Mouse (Mus musculus) yolk sac, embryonic 10.5 days (tissue): Measurements from ENCODE around the gene Amacr.
"Not testable (repeated sequence)": the region's sequence is repeated elsewhere in the genome, so short reads cannot be mapped to it uniquely, and the experiment has no call there.

Experiments
- DNase-seq: peaks from one replicate; pipeline ENCODE4 v3.0.0-alpha.2; 2017; ENCODE audit warnings: low spot score

The Amacr gene

DNA sequence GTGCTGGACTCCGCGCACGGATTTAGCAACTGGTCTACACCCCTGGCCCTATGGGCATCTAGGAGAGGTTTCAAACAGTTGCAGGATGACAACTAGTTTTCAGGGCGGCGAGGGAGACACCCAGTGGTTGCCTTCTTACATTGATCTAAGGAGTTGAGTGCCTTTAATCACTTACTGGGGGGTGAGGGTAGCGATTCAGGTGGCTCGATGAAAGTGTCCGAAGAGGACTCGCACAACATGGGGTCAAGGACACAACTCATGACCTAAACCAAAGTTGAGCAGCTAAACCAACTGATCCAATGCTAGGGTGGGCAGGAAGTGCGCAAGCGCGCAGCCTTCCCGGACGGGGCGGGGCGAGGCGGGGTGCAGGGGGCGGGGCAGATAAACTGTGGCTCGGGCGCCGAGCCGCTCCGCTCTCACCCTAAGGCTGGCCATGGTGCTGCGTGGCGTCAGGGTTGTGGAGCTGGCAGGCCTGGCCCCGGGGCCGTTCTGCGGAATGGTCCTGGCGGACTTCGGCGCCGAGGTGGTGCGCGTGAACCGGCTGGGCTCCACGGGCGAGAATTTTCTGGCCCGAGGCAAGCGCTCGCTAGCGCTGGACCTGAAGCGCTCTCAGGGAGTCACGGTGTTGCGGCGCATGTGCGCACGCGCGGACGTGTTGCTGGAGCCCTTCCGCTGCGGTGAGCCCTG, at the start of gene Amacr:
TSS of gene Amacr (plus strand) at position 380 of the 687 bp plus-strand sequence.
- DNase-seq, result peak; percentile 95

DNA sequence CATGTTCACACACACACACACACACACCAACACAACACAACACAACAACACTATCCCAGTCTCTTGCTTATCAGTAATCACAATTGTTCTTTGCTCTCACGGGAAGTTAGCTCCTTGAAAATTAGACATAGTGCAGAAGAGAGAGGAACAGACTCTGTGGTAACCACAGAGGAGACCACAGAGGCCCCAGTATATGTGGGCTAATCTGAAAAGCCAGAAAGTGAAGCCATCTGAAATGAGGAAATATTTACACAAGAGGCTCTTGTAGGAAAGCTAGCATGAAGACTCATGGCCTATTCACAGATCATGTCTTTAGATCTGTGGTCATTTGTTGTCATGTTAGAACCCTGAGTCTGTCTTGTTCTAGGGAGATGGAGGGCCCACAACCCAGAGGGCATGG, 47.6 kb upstream of the Amacr start:
- no peak for DNase-seq

- no peak for DNase-seq
Measured at GRCm38 (mm10) chr15:10940148-10941108, 41.1 kb upstream of the Amacr start.

- no peak for DNase-seq
Measured at GRCm38 (mm10) chr15:10941901-10942300, 39.7 kb upstream of the Amacr start.

DNA sequence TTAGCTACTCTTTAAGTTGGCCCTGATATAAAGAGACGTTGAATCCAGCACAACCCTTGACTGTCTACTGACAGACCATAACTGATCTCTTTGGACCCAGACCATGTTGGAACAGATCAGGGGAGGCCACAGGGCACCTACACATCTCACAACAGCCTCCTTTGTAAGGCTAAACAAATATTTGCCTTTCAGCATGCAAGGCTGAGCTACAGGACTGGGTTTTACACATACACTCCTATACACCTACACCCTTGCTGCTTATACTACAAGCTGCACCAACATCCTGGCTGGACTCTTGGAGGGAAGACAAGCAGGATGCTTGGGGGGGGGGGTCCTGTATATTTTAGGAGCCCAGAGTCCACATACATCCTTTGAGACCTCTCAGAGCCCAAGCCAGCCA, 33.7 kb upstream of the Amacr start:
- no peak for DNase-seq

- DNase-seq, result peak; percentile 16
Measured at GRCm38 (mm10) chr15:10951951-10952759, 29.4 kb upstream of the Amacr start, which contains the start of gene C1qtnf3. Gene C1qtnf3, plus strand, starts transcription at chr15:10952332.

DNA sequence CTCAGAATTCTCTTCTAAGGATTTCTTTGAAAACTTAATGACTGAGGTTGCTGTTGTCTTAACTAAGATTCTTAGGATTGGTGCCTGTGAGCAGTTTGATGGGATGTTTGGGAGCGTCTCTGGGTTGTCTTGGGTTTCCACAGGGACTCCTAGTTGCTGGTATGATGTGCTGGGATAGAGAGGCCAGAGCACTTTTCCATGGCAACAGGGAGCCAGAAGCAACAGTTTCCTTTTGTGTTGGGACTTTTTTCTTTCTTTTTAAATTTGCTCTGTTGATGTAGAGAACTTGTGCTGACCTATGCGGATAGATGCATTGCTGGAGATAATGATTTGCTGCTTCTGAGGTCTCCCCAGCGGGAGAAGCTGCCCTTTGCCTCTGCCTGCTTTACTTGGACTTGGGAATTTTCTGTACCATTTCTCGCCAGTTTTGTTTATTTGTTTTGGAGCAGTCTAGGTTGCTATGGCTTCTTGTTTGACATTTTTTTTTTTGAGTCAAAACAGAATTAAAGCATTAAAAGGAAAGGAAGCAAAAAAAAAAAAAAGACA, 28.7 kb upstream of the Amacr start:
- DNase-seq, result peak; percentile 57

- DNase-seq, result no peak
Measured at GRCm38 (mm10) chr15:10953465-10953864, 28.1 kb upstream of the Amacr start.

DNA sequence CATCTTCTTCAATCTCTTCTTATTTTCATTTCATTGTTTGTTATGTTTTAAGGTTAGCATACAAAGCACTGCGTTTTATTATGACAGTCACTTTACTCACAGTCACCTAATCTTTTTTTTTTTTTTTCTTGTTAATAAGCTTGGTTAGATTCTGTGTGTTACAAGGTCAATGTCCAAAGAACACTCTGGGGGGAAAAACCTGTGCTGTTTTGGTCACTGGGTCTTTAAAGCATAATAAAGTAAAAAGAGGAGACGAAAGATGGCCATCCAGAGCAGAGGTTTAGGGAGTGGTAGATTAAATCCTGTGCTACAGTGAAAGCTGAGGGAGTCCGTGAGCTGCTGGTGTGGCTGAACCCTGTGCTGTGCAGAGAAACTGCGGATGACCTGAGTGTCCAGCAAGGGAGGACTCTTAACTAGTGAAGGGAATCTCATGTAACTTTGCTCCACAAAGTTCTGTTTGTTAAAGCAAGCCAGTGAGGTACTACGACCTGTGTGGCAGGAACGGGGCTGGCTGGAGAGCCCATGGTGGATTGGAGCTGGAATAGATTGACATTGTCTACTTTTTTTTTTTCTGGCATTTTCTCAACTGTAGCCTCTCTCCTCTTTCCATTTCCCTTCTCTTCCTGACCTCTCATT, 27.1 kb upstream of the Amacr start:
- DNase-seq, result peak; percentile 38

DNA sequence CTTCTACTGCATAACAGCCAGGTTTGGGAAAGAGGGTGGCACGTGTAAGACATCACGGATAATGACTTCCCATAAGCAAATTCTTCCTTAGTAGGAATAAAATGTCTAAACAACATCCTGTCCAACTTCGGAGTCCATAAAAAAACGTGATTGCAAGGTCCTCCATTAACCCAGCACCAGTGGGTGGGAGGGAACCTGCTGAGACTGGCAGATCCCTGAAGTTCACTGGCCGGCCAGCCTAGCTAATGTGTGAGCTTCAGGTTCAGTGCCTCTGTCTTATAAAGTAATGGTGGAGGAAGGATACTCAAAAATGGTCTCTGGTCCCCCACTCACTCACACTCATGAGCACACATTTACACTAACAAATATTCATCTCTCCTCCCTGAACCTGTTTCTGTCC, 26.4 kb upstream of the Amacr start:
- DNase-seq, result peak; percentile 20

- no peak for DNase-seq
Measured at GRCm38 (mm10) chr15:10956706-10957105, 24.9 kb upstream of the Amacr start.

GRCm38 (mm10) chr15:10959277-10960026, 22.1 kb upstream of the Amacr start:
- DNase-seq, result peak; percentile 24

DNA sequence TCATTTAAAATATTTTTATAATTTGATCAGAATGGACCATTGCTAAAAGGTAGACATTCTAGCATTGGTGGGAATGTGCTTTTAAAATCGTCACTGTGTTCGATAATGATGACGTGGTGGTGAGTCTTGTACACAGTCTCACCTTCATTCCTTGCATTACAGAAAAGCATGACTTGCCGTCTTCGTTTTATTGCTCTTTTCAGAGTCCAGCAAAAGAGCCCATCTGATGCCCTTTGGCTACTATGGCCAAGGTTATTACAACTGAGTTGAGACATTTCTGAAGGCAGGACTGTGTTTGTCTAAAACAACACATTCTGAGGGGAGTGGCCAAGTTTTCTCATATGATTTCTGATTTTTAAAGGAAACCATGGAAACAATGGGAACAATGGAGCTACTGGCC, 21.3 kb upstream of the Amacr start:
- DNase-seq, result no peak

- DNase-seq, result no peak
Measured at GRCm38 (mm10) chr15:10962601-10963000, 19.0 kb upstream of the Amacr start.

GRCm38 (mm10) chr15:10969439-10969838, 12.1 kb upstream of the Amacr start:
- no peak for DNase-seq

DNA sequence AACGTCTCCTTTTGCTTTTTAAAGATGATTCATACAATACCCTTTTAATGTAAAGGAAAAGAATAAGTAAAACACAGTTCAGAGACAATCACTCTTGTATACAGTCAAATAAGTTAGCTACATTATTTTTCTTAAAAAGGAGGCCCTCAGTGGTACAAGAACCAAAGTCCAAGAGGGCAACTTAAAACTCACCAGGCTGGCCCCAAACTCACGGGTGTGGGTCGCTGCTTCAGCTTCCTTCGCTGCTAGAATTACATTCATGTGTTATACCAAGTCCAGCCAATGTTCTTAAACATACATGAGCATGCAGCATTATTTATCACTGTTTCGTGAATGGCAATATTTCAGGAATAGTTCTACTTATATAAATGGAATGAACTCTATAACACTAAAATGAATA, 10.8 kb upstream of the Amacr start:
- DNase-seq, result no peak

DNA sequence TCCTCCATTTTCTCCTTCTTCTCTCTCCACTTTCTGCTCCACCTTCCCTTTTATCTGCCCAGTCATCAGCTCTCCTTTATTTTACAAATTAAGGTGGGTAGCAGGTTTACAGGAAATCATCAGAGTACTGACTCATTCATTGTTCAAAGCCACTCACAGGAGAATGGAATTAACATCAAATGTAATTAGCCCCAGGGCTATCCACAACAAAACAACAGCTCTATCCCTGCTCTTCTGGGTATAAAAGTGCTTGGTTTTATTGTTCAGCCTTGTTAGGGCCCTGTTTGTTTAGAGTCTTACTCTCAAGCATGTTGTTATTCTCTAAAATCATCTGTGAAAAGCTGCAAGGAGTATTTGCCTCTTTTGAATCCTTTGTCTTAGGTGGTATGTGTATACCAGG, 4.4 kb upstream of the Amacr start:
- no peak for DNase-seq

DNA sequence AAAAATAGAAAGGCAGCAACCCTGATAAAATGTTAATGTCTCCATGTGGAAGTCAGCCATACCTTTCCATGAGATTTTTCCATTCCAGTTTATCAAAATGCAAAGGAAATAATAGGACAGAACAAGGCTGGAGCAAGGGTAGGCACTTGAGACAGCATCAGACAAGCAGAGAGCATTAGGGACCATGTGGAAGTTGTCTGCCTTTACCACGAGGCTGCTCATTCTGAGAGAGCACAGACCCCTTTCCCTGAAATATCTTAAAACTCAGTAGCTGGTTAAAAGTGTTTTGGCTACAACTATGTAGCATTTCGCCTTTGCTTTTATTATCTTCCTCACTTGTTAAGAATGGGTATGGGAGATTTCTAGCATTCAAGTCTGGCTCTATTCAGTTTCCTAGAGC, 844 bp upstream of the Amacr start:
- DNase-seq, result no peak

- no peak for DNase-seq
Measured at GRCm38 (mm10) chr15:10982064-10982435, 494 bp downstream of the Amacr start.

GRCm38 (mm10) chr15:10985756-10986155, 4.2 kb downstream of the Amacr start:
- DNase-seq, result peak; percentile 67

DNA sequence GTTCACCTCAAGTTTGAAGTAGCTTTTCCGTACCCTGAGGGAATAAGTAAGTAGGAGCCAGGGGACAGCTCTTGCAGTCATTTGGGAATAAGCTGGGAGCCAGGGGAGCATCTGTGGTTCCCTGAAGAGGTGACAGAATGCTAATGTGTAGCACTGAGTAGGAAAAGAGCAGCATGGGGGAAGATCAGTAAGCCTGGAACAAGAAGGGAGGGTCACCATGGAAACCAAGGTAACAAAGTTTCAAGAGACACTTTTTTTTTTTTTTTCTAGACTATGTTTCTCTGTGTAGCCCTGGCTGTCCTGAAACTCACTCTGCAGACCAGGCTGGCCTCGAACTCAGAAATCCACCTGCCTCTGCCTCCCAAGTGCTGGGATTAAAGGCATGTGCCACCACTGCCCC, 4.9 kb downstream of the Amacr start:
- not testable (repeated sequence) for DNase-seq
